Mouse (Mus musculus): ENCODE data around the gene Gsto1. TPM values are rescaled to one million over a fixed set of nuclear protein-coding genes. Genes with fewer than 3 reads are reported as not detected.

Gsto1 gene
- polyA plus RNA-seq (2017; shearing (Covaris generic)), result 18.6 TPM

DNA sequence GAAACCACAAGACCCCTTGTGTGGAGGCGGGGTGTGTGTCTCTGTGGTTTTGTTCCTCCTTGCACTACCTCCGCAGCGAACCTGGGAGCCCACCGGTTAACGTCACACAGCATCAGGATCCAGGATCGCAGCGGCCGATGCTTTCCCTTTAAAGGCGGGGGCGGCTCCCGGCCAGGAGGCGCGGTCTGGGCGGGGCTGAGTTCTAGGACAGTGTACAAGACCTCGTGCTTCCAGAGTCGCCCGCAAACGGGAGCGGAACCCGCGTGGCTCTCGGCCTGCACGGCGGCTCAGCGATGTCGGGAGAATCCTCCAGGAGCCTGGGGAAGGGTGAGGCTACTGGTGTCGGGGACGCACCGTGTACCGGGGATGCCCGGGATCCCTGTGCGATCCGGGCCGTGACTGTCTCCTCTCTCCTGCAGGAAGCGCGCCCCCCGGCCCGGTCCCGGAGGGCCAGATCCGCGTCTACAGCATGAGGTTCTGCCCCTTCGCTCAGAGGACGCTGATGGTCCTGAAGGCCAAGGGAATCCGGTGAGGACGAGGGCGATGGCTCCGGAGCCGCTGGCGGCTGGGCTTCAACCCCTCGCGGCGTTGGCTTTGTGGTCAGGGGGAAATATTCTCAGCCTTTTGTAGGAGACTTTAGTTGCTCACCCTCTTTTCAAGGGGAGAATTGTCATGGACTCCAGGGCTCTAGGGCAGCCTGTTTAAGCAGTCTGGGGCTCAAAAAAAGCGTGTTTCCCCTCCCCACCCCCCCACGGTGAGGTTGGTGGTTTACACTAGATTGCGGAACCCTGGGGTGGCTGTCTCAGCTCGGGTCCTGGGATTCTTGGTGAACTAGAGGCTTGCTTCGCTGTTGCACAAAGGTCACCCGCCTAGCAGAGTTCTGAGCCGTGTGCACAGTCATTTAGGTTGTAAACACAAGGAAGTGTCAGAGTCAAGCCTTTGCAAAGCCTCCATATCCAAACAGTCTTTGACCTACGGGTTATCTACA is at the start of gene Gsto1:
Gene Gsto1, plus strand, starts transcription at position 175 of the 988 bp plus-strand sequence.

DNA sequence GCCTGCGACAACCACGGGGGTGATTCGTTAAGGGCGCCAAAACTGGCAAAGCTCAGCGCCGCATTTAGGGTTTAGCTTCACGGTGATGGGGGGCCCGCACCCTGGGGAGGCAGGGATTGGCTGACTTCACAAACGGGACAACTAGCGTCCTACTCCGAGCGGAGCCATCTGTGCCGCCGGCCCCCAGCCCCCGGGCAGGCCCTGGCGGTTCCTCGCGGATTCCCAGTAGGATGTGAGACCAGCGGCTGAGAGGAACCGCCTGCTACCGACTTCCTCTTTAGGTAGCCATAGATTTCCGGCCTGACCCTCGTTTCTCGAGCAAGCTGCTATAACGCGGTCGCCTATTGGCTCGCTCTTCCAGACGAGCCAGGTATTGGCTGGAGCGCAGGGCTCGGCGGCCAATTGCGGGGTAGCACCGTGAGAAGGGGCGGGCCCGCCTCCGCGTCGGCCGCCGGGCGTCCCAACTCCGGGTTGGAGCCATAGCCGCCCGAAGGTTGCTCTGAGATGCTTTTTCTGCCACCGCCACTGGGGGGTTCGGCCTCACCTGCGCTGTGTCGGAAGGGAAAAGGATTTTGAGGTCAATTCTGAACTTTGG is 10.7 kb downstream of the Gsto1 start, which contains the start of gene Gsto2:
Gene Gsto2, plus strand, starts transcription at position 182 of the 595 bp plus-strand sequence.

Other genes with a start within 250 kb of the Gsto1 start
- gene Col17a1, start 162.9 kb upstream of the Gsto1 start, polyA plus RNA-seq (2017; shearing (Covaris generic)), result not detected
- gene Sfr1, start 123.3 kb upstream of the Gsto1 start, polyA plus RNA-seq (2017; shearing (Covaris generic)), result 143 TPM
- gene Gsto2, start 10.6 kb downstream of the Gsto1 start, polyA plus RNA-seq (2017; shearing (Covaris generic)), result not detected
- 0.35 TPM for gene Cfap43, start 64.3 kb downstream of the Gsto1 start, polyA plus RNA-seq (2017; shearing (Covaris generic))
- 86.7 TPM for gene Itprip, start 64.3 kb downstream of the Gsto1 start, polyA plus RNA-seq (2017; shearing (Covaris generic))
- not detected for gene Cfap58, start 82.7 kb downstream of the Gsto1 start, polyA plus RNA-seq (2017; shearing (Covaris generic))

All from naive thymus-derived CD4-positive, alpha-beta T cell, adult 5 months (primary cell).